Mouse (Mus musculus): ENCODE results near the gene Tef. TPM values are rescaled to one million over a fixed set of nuclear protein-coding genes. Genes with fewer than 3 reads are reported as not detected.

Tef gene
- 95.4 and 99.7 TPM in 2 replicates for polyA plus RNA-seq (2012; rRNA removed)

DNA sequence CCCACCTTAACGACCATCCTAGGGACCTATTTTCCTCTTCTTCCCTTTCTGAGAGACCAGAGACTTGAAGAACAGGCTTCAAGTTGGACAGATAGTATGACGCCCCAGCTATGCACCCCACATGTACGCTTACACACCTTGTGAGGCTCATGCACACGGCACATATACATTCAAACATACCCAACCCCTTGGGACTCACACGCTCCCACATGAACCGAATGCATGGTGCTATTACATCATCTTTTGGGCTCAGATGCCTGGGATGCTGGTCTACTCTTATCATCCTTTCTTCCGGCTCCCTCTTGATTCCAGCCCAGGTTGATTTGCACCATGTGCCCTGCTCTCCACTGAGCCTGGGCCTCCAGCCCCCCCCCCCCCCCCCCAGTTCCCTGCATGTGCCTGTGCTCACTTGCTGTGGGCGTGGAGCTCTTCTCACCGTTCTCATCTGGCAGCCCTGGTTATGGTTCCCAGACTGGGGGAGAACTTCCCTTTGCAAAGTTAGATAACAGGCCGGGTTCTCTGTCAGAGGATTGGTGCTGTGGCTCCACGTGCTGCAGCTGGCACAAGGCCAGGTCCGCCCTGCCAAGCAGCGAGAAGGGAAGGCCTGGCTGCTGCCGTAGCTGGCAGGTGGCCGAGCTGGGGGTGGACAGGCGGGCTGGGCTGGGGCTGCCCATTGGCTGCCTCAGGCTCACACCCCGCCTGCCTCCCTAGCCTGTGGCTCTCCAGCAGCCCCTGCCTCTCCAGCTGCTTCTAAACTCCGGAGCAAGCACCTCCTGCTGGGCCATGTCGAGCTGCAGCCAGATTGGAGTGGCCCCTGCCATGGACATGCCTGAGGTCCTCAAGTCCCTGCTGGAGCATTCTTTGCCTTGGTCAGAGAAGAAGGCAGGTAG is at the start of gene Tef:
Gene Tef, plus strand, starts transcription at position 421 of the 890 bp plus-strand sequence.
- peaks cover 30% of the 10 kb centered on the region for H3K4me1 ChIP-seq (ENCODE audit: control insufficient read depth, insufficient read depth, low read length)

DNA sequence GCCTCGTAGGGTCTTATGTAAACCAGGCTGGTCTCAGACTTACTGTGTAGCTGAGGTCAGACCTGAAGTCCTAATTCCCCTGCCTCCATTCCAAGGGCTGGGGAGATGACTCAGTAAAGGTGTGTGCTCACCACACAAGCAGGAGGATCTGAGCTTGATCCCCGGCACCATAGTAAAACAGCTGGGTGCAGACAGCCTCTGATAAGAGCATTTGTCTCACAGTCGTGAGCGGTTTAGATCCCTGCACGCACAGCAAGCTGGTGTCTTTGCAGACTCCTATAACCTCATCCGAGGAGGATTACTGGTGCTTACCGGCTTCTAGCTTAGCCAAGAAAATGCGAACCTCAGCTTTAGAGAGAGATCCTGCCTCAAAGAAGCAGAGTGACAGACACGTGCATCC is 48.6 kb upstream of the Tef start:
- no peak for TF ChIP-seq POLR2A (IDR thresholded peaks at IDR 0.05; ENCODE audit: borderline replicate concordance, extremely low read depth, low read depth, low read length)
- no peak for TF ChIP-seq CTCF (IDR thresholded peaks at IDR 0.05; ENCODE audit: insufficient read depth, low read length)
- H3K4me1 ChIP-seq (ENCODE audit: control insufficient read depth, insufficient read depth, low read length) = peaks cover 3% of the 10 kb centered on the region; the same call in 1 of the 2 replicates
- H3K4me3 ChIP-seq (replicated peaks; ENCODE audit: extremely low read depth, low read depth, low read length) = no peak overlapping the region
- DNase-seq = no peak
- 94% methylated on average over 9 of the region's 9 CpGs for WGBS

More for the DNA sequence above, at the start of gene Tef:
- DNase-seq = peak; percentile 99
- TF ChIP-seq POLR2A (IDR thresholded peaks at IDR 0.05; ENCODE audit: borderline replicate concordance, extremely low read depth, low read depth, low read length) = peak; percentile 81; the same call in 1 of the 2 replicates
- TF ChIP-seq CTCF (IDR thresholded peaks at IDR 0.05; ENCODE audit: insufficient read depth, low read length) = no peak
- H3K4me3 ChIP-seq (replicated peaks; ENCODE audit: extremely low read depth, low read depth, low read length) = peak within 1 kb of the TSS; percentile 74
- WGBS = 13% methylated on average over 19 of the region's 19 CpGs

- no peak for TF ChIP-seq CTCF (IDR thresholded peaks at IDR 0.05; ENCODE audit: insufficient read depth, low read length)
- TF ChIP-seq POLR2A (IDR thresholded peaks at IDR 0.05; ENCODE audit: borderline replicate concordance, extremely low read depth, low read depth, low read length) = no peak
- WGBS = 53% methylated on average over 5 of the region's 5 CpGs
- H3K4me3 ChIP-seq (replicated peaks; ENCODE audit: extremely low read depth, low read depth, low read length) = no peak overlapping the region
- DNase-seq = no peak
- H3K4me1 ChIP-seq (ENCODE audit: control insufficient read depth, insufficient read depth, low read length) = peaks cover 4% of the 10 kb centered on the region; the same call in 1 of the 2 replicates
Observed at GRCm38 (mm10) chr15:81758701-81759100, 43.5 kb upstream of the Tef start.

GRCm38 (mm10) chr15:81759542-81759941 is 42.7 kb upstream of the Tef start:
- no peak for DNase-seq
- peaks cover 4% of the 10 kb centered on the region; the same call in 1 of the 2 replicates for H3K4me1 ChIP-seq (ENCODE audit: control insufficient read depth, insufficient read depth, low read length)
- WGBS = 91% methylated on average over 3 of the region's 3 CpGs
- no peak overlapping the region for H3K4me3 ChIP-seq (replicated peaks; ENCODE audit: extremely low read depth, low read depth, low read length)
- no peak for TF ChIP-seq POLR2A (IDR thresholded peaks at IDR 0.05; ENCODE audit: borderline replicate concordance, extremely low read depth, low read depth, low read length)
- no peak for TF ChIP-seq CTCF (IDR thresholded peaks at IDR 0.05; ENCODE audit: insufficient read depth, low read length)

DNA sequence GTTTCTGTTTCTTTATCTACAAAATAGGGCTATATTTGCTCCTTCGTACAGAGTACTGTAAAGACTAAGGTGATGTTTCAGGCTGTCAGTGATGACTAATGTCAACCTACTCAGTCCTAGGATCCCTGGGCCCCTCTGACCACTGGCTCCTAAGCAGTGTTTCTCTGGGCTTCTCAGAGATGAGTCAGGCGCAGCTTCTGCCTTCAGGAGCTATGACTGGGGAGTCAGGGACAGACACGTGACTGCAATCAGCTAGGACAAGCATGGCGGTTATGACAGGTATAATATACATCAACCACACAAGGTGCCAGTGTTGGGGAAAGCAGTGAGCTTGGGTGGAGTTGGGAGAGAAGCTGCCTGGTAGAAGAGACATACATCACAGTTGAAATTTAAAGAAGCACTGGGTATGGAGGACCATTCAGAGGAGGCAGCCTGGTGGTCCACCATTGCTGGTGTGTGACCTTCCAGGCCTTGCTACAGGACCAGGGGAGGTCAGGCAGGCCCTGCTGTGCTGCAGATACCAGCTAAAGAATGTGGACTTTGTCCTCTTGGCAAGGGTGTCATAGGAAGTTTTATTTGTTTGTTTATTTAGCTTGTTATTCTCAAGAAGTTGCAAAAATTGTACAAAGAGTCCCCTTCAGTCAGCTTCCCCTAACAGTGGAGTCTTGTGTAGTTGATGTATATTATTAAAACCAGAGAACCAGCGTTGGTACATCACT is 41.7 kb upstream of the Tef start:
- TF ChIP-seq CTCF (IDR thresholded peaks at IDR 0.05; ENCODE audit: insufficient read depth, low read length) (no peak), POLR2A (IDR thresholded peaks at IDR 0.05; ENCODE audit: borderline replicate concordance, extremely low read depth, low read depth, low read length) (no peak)
- 92% methylated on average over 5 of the region's 5 CpGs for WGBS
- no peak for DNase-seq
- Histone ChIP-seq H3K4me3 (replicated peaks; ENCODE audit: extremely low read depth, low read depth, low read length) (no peak overlapping the region), H3K4me1 (ENCODE audit: control insufficient read depth, insufficient read depth, low read length) (peaks cover 4% of the 10 kb centered on the region; the same call in 1 of the 2 replicates)

GRCm38 (mm10) chr15:81761381-81761780 is 40.8 kb upstream of the Tef start:
- 90% methylated on average over 7 of the region's 7 CpGs for WGBS
- no peak for TF ChIP-seq POLR2A (IDR thresholded peaks at IDR 0.05; ENCODE audit: borderline replicate concordance, extremely low read depth, low read depth, low read length)
- TF ChIP-seq CTCF (IDR thresholded peaks at IDR 0.05; ENCODE audit: insufficient read depth, low read length) = no peak
- DNase-seq = no peak
- Histone ChIP-seq H3K4me1 (ENCODE audit: control insufficient read depth, insufficient read depth, low read length) (peaks cover 4% of the 10 kb centered on the region; the same call in 1 of the 2 replicates), H3K4me3 (replicated peaks; ENCODE audit: extremely low read depth, low read depth, low read length) (no peak overlapping the region)

GRCm38 (mm10) chr15:81761959-81762358 is 40.3 kb upstream of the Tef start:
- Histone ChIP-seq H3K4me1 (ENCODE audit: control insufficient read depth, insufficient read depth, low read length) (peaks cover 4% of the 10 kb centered on the region; the same call in 1 of the 2 replicates), H3K4me3 (replicated peaks; ENCODE audit: extremely low read depth, low read depth, low read length) (no peak overlapping the region)
- no peak for DNase-seq
- 95% methylated on average over 3 of the region's 3 CpGs for WGBS
- TF ChIP-seq POLR2A (IDR thresholded peaks at IDR 0.05; ENCODE audit: borderline replicate concordance, extremely low read depth, low read depth, low read length) = no peak

- TF ChIP-seq CTCF (IDR thresholded peaks at IDR 0.05; ENCODE audit: insufficient read depth, low read length) (no peak), POLR2A (IDR thresholded peaks at IDR 0.05; ENCODE audit: borderline replicate concordance, extremely low read depth, low read depth, low read length) (no peak)
- Histone ChIP-seq H3K4me1 (ENCODE audit: control insufficient read depth, insufficient read depth, low read length) (no peaks in the 10 kb centered on the region), H3K4me3 (replicated peaks; ENCODE audit: extremely low read depth, low read depth, low read length) (no peak overlapping the region)
- WGBS = 89% methylated on average over 6 of the region's 6 CpGs
- DNase-seq = no peak
Observed at GRCm38 (mm10) chr15:81764573-81764972, 37.6 kb upstream of the Tef start.

GRCm38 (mm10) chr15:81765651-81766050 is 36.6 kb upstream of the Tef start:
- WGBS = 37% methylated on average over 9 of the region's 9 CpGs
- DNase-seq = no peak
- Histone ChIP-seq H3K4me1 (ENCODE audit: control insufficient read depth, insufficient read depth, low read length) (no peaks in the 10 kb centered on the region), H3K4me3 (replicated peaks; ENCODE audit: extremely low read depth, low read depth, low read length) (no peak overlapping the region)
- no peak for TF ChIP-seq POLR2A (IDR thresholded peaks at IDR 0.05; ENCODE audit: borderline replicate concordance, extremely low read depth, low read depth, low read length)
- no peak for TF ChIP-seq CTCF (IDR thresholded peaks at IDR 0.05; ENCODE audit: insufficient read depth, low read length)

Measured in lung, adult 2 months (tissue).